Mouse (Mus musculus) activated CD4-positive, CD25-positive, alpha-beta regulatory T cell, adult 9 weeks (primary cell): ENCODE data around the gene Ctcf. TPM values are rescaled to one million over a fixed set of nuclear protein-coding genes. Genes with fewer than 3 reads are reported as not detected.

Experiments used
- polyA plus RNA-seq: library from polyadenylated mRNA; unstranded; fragments of 100-300 nt; shearing (Covaris generic); gene quantifications from one replicate; pipeline ENCODE4 v1.2.1, GENCODE M21; 2017

Ctcf gene
- 38.0 TPM for polyA plus RNA-seq

DNA sequence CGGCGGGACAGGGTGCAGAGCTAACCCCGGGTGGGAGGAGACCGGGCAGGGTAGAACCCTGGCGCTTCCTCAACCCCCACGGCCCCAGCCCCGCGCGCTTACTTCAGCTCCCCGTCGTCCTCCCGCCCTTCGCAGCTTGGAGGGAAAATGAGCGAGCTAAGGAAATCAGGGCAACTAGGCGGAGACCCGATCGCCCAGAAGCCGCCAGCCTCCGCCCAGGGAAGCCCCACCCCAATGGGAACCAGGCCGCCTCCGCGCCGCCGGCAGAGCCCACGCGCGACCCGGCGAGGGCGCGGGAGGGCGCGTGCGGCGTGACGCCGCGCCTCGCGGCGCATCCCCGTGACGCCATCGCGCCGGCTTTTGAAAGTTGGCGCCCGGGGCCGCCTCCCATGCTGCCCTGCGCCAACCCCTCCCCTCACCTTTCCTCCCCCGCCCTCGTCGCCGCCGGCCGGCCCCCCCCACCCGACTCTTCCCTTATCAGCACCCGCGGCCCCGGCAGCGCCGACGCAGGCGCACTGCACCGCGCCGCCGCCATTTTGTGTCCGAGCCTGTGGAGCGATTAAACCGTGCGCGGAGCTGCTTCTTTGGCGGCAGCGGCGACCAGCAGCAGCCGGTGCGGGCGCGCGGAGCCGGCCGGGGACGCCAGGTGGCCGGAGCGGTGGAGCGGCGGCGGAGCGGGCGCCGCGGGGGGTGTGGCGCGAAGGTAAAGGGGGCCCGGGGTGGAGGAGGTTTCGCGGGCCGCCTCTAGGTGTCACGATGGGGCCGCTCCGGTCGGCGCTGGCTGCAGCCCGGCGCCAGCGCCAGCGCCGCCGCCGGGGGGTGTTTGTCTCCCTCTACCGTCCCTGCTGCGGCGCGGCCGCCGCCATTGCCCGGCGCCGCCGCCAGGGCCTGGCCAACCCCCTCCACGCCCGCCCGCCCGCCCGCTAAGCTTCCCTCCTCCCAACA lies at the start of gene Ctcf:
Gene Ctcf (plus strand): TSS at position 551 of the 945 bp plus-strand sequence.

DNA sequence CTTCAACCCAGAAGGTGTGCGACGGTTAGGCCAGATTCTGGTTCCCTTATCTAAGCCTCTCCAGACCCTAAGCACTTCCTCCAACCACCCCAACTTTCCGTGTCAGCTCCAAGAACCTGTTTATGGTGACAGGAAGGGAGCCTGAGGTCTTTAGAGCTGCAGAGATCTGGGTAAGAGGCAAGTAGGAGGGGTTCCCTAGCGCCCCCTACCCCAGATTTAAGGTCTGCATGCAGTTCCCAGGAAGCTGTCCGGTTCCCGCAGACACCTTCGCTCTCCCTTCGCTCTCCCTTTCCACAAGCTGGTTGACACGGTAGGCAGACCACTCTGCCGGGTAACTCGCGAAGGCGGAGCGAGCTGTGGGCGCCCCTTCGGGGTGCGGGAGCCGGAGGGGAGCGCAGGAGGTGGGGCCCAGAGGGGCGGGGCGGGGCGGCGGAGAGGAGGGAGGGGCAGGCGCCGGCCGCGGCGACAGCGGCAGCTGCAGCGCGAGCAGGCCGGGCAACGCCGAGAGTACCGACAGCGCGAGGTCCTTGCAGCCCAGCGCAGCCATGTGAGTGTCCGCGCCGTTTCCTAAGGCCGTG lies 31.5 kb upstream of the Ctcf start, which contains the start of gene Ripor1:
Gene Ripor1 (plus strand): TSS at position 452 of the 578 bp plus-strand sequence.

DNA sequence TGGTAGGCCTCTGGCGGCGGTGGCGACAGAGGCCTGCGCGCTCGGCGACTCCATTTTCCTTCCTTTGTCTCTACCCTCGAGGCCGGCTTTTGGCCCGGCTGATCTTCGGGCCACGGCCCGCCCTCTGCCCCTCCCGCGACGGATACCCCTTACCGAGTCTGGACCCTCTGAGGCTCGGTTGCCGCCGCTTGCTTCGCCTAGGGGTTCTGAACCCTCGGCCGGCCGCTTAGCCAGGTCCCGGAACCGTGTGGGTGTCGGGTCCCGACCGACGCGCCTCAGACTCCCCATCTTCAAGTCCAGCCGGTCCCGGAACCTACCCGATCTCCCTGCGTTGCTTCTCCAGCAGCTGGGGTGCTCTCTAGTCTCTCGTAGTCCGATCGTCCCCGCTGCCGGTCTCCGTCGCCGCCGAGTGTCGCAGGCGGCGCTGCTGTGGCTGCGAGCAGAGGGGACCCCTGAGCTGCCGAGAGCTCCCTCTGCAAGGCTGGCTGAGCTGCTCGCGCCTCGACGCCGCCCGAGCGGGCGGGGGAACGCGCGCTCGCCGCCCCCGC lies 669 bp downstream of the Ctcf start, which contains the start of gene Agrp:
Gene Agrp (minus strand): TSS at position 431 of the 548 bp plus-strand sequence.

DNA sequence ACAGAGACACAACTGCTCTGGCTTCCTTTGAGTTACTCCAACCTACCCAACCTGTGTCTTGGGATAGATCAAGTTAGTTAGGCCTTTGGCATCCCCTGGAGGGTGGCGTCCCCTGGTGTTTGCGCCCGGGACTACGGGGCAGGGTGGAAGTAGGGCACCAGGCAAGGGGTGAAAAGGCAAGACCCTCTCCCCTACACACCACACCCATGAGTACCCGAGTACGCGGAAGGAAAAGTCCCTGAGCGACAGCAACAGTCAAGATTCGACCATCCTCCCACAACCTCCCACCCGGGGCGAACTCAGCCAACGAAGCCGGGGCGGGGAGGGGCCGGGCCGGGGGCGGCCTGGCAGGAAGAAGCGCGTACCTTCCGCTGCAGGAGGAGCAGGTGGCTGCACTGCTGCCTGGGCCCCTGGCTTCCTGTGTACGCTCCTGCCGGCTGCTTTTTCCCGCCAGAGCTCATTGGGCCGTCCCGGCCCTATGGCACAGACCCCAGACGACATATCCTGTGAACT lies 49.5 kb downstream of the Ctcf start, which contains the start of gene Carmil2:
Gene Carmil2 (plus strand): TSS at position 479 of the 513 bp plus-strand sequence.

DNA sequence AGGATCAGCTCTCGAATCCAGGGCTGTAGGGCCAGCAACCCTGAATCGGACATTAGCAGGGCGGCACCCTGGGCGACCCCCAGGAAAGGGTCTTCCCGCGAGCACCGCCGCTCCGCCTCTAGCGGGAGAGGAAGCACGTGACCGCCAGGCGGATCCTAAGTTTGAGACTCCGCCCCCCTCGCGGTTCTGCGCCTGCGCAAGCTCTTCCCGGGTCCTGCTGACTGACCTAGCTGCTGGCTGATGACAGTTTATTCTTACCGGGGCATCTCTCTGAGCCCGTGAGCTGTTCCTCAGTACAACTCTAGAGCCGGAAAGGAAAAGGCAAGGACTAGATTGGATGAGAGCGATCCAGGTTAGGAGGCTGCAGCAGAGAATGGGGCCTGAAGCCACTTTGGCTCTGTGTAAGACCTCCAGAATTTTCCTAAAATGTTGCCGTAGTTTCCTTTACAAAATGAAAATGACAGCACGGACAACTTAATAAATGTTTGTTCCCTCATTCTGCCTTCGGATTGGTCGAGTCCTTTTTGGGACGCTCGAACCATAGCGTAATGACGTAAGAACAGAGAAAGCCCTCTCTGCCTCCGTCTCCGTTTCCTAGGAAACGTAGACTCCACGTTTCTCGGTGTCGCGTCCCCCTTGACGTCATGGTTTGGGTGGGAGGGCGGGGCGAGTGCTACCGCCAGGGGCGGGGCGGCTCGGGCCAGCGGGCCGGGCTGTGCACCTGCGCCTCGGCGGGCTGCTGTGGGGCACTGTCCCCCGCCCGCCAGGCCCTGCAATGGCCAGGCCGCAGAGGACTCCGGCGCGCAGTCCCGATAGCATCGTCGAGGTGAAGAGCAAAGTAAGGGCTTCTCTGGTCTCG lies 64.8 kb downstream of the Ctcf start, which contains the start of the genes Acd and Pard6a:
Gene Acd (minus strand): TSS at position 137 of the 859 bp plus-strand sequence.
Gene Pard6a (plus strand): TSS at position 183 of the 859 bp plus-strand sequence.

DNA sequence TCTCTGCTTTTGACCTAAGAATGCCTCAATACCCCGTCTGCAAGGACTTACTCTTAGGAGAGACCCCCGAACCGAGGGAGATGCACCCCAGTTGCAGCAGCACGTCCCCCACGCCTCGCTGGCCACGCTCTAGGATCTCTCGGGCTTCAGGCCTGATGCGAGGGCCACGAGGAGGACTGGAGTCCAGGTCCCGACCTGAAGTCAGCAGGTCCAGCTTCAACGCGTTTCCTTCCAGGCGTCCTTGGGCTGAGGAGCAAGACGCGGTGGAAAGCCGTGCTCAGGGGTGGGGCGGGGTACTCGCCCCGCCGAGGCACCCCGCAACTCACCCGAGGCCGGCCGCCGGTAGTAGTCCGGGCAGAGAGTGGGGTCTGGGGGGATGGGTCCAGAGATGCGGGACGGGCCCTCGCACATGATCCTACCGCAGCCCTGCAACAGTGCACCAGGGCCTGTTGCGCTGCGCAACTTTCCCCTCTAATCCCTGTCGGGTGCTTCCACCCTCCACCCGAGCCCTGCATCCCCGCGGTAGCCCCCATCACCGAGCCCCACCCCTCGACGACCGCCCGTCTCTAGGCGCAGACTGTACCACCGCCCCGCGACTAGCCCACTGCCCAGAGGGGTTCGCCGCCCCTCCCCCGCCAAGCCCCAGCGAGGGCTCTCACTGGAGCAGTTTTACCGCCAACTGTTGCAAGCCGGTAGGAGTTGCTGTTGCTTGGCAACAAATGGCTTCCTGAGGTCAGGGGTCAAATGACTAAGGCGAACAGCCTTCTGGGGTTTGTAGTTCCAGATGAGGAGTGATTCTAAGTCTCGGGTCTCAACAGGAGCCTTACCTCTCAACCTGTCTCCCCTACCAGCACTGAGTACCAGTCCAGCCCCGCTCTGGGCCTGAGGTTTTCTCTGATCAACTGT lies 71.4 kb downstream of the Ctcf start, which contains the start of the genes 4933405L10Rik and Enkd1:
Gene 4933405L10Rik (plus strand): TSS at position 158 of the 906 bp plus-strand sequence.
Gene Enkd1 (minus strand): TSS at position 713 of the 906 bp plus-strand sequence.

Other genes with a start within 250 kb of the Ctcf start
- not detected for gene Kctd19, start 223.1 kb upstream of the Ctcf start, polyA plus RNA-seq
- gene Lrrc36, start 223.0 kb upstream of the Ctcf start, polyA plus RNA-seq: not detected
- gene Tppp3, start 165.0 kb upstream of the Ctcf start, polyA plus RNA-seq: 1.3 TPM
- gene Zdhhc1, start 139.7 kb upstream of the Ctcf start, polyA plus RNA-seq: 2.2 TPM
- gene Hsd11b2, start 117.8 kb upstream of the Ctcf start, polyA plus RNA-seq: not detected
- gene Atp6v0d1, start 70.5 kb upstream of the Ctcf start, polyA plus RNA-seq: 48.8 TPM
- gene Ripor1, start 31.3 kb upstream of the Ctcf start, polyA plus RNA-seq: 15.5 TPM
- 3.3 TPM for gene Agrp, start 825 bp downstream of the Ctcf start, polyA plus RNA-seq
- gene Carmil2, start 49.7 kb downstream of the Ctcf start, polyA plus RNA-seq: 18.9 TPM
- gene Acd, start 64.5 kb downstream of the Ctcf start, polyA plus RNA-seq: 72.4 TPM
- 10.7 TPM for gene Pard6a, start 64.6 kb downstream of the Ctcf start, polyA plus RNA-seq
- gene 4933405L10Rik, start 71.1 kb downstream of the Ctcf start, polyA plus RNA-seq: not detected
- 3.5 TPM for gene Enkd1, start 71.6 kb downstream of the Ctcf start, polyA plus RNA-seq
- gene Gfod2, start 122.1 kb downstream of the Ctcf start, polyA plus RNA-seq: 4.7 TPM
- 31.2 TPM for gene Ranbp10, start 190.8 kb downstream of the Ctcf start, polyA plus RNA-seq
- 0.13 TPM for gene Tsnaxip1, start 191.2 kb downstream of the Ctcf start, polyA plus RNA-seq
- 17.1 TPM for gene Cenpt, start 216.7 kb downstream of the Ctcf start, polyA plus RNA-seq
- gene Thap11, start 218.6 kb downstream of the Ctcf start, polyA plus RNA-seq: 11.7 TPM
- gene Nutf2, start 224.0 kb downstream of the Ctcf start, polyA plus RNA-seq: 7.7 TPM
- 98.0 TPM for gene Edc4, start 244.3 kb downstream of the Ctcf start, polyA plus RNA-seq